Mouse (Mus musculus): Measurements from ENCODE around the gene Nacc1. TPM values are rescaled to one million over a fixed set of nuclear protein-coding genes. Genes with fewer than 3 reads are reported as not detected.

Nacc1 gene
- polyA plus RNA-seq, 1 experiment from 2014 or later = 15.8 TPM

GRCm38 (mm10) chr8:84712759-84713120 is 25.1 kb upstream of the Nacc1 start:
- Histone ChIP-seq H3K4me1 (peaks cover 55% of the 10 kb centered on the region), H3K9ac (no peak overlapping the region), H3K27me3 (replicated peaks) (peaks cover 15% of the 10 kb centered on the region), H3K9me3 (no peaks in the 10 kb centered on the region), H3K4me2 (peak overlapping the region; percentile 38; the same call in 1 of the 2 replicates), H3K4me3 (replicated peaks) (no peak overlapping the region), H3K36me3 (peaks cover 7% of the 10 kb centered on the region), H3K27ac (peak overlapping the region; percentile 91)
- ATAC-seq (ENCODE audit: insufficient read depth, low FRiP score, low read depth) = 0 out of 2 replicates have a peak, but pooled peaks have one; percentile 19
- WGBS = 20% methylated on average over 3 of the region's 3 CpGs

- Histone ChIP-seq H3K27me3 (replicated peaks) (peaks cover 19% of the 10 kb centered on the region), H3K27ac (peak overlapping the region; percentile 91), H3K36me3 (peaks cover 10% of the 10 kb centered on the region), H3K4me3 (replicated peaks) (no peak overlapping the region), H3K4me2 (peak overlapping the region; percentile 38), H3K9me3 (no peaks in the 10 kb centered on the region), H3K4me1 (peaks cover 61% of the 10 kb centered on the region), H3K9ac (no peak overlapping the region)
- ATAC-seq (ENCODE audit: insufficient read depth, low FRiP score, low read depth) = peak; percentile 58
- 18% methylated on average over 11 of the region's 11 CpGs for WGBS
These were observed 24.5 kb upstream of the Nacc1 start for GRCm38 (mm10) chr8:84711933-84712758.

- no peaks in the 10 kb centered on the region for H3K9me3 ChIP-seq
- peaks cover 69% of the 10 kb centered on the region for H3K4me1 ChIP-seq
- no peak overlapping the region for H3K4me3 ChIP-seq (replicated peaks)
- no peak overlapping the region for H3K9ac ChIP-seq
- 53% methylated on average over 3 of the region's 3 CpGs for WGBS
- H3K27ac ChIP-seq = peak overlapping the region; percentile 91
- no peak for ATAC-seq (ENCODE audit: insufficient read depth, low FRiP score, low read depth)
- H3K4me2 ChIP-seq = no peak overlapping the region
- peaks cover 10% of the 10 kb centered on the region for H3K36me3 ChIP-seq
- H3K27me3 ChIP-seq (replicated peaks) = peaks cover 25% of the 10 kb centered on the region
These were observed 23.6 kb upstream of the Nacc1 start for GRCm38 (mm10) chr8:84711312-84711711.

GRCm38 (mm10) chr8:84709931-84710330 is 22.3 kb upstream of the Nacc1 start:
- no peak overlapping the region for H3K9ac ChIP-seq

GRCm38 (mm10) chr8:84708774-84709475 is 21.3 kb upstream of the Nacc1 start:
- H3K4me1 ChIP-seq = peaks cover 78% of the 10 kb centered on the region
- H3K9ac ChIP-seq = no peak overlapping the region
- peak; percentile 42; the same call in 1 of the 2 replicates for ATAC-seq (ENCODE audit: insufficient read depth, low FRiP score, low read depth)
- H3K27ac ChIP-seq = peak overlapping the region; percentile 2; the same call in 1 of the 2 replicates
- WGBS = 23% methylated on average over 12 of the region's 12 CpGs
- no peak overlapping the region for H3K4me3 ChIP-seq (replicated peaks)
- H3K4me2 ChIP-seq = no peak overlapping the region
- peaks cover 32% of the 10 kb centered on the region for H3K27me3 ChIP-seq (replicated peaks)
- H3K9me3 ChIP-seq = no peaks in the 10 kb centered on the region
- 0 out of 2 replicates have a peak, but pooled peaks cover 3% of the 10 kb centered on the region for H3K36me3 ChIP-seq

More at GRCm38 (mm10) chr8:84709931-84710330, 22.3 kb upstream of the Nacc1 start:
- Histone ChIP-seq H3K4me1 (peaks cover 73% of the 10 kb centered on the region), H3K36me3 (0 out of 2 replicates have a peak, but pooled peaks cover 3% of the 10 kb centered on the region), H3K4me2 (no peak overlapping the region), H3K27ac (no peak overlapping the region), H3K27me3 (replicated peaks) (peaks cover 22% of the 10 kb centered on the region), H3K9me3 (no peaks in the 10 kb centered on the region), H3K4me3 (replicated peaks) (no peak overlapping the region)
- ATAC-seq (ENCODE audit: insufficient read depth, low FRiP score, low read depth) = no peak
- 95% methylated on average over 1 of the region's 1 CpGs for WGBS

GRCm38 (mm10) chr8:84708071-84708541 is 20.4 kb upstream of the Nacc1 start:
- Histone ChIP-seq H3K4me2 (peak overlapping the region; percentile 48), H3K9ac (no peak overlapping the region), H3K36me3 (0 out of 2 replicates have a peak, but pooled peaks cover 3% of the 10 kb centered on the region), H3K4me3 (replicated peaks) (peak overlapping the region; percentile 37; the same call in 1 of the 2 replicates), H3K27me3 (replicated peaks) (peaks cover 37% of the 10 kb centered on the region), H3K9me3 (no peaks in the 10 kb centered on the region), H3K4me1 (peaks cover 75% of the 10 kb centered on the region), H3K27ac (peak overlapping the region; percentile 84; the same call in 1 of the 2 replicates)
- WGBS = 27% methylated on average over 15 of the region's 15 CpGs
- ATAC-seq (ENCODE audit: insufficient read depth, low FRiP score, low read depth) = peak; percentile 5; the same call in 1 of the 2 replicates

- Histone ChIP-seq H3K9me3 (no peaks in the 10 kb centered on the region), H3K27ac (peak overlapping the region; percentile 84), H3K9ac (no peak overlapping the region), H3K27me3 (replicated peaks) (peaks cover 42% of the 10 kb centered on the region), H3K4me1 (peaks cover 69% of the 10 kb centered on the region), H3K36me3 (0 out of 2 replicates have a peak, but pooled peaks cover 3% of the 10 kb centered on the region), H3K4me2 (peak overlapping the region; percentile 48), H3K4me3 (replicated peaks) (peak overlapping the region; percentile 37)
- ATAC-seq (ENCODE audit: insufficient read depth, low FRiP score, low read depth) = peak; percentile 59
- WGBS = 30% methylated on average over 22 of the region's 22 CpGs
These were observed 19.7 kb upstream of the Nacc1 start for GRCm38 (mm10) chr8:84707267-84707883.

GRCm38 (mm10) chr8:84706610-84707266 is 19.1 kb upstream of the Nacc1 start:
- Histone ChIP-seq H3K4me1 (peaks cover 63% of the 10 kb centered on the region), H3K9ac (no peak overlapping the region), H3K27me3 (replicated peaks) (peaks cover 48% of the 10 kb centered on the region), H3K9me3 (no peaks in the 10 kb centered on the region), H3K4me2 (peak overlapping the region; percentile 48), H3K36me3 (0 out of 2 replicates have a peak, but pooled peaks cover 3% of the 10 kb centered on the region), H3K4me3 (replicated peaks) (peak overlapping the region; percentile 37), H3K27ac (peak overlapping the region; percentile 84)
- WGBS = 17% methylated on average over 45 of the region's 45 CpGs
- 0 out of 2 replicates have a peak, but pooled peaks have one; percentile 3 for ATAC-seq (ENCODE audit: insufficient read depth, low FRiP score, low read depth)

GRCm38 (mm10) chr8:84705960-84706359 is 18.3 kb upstream of the Nacc1 start:
- H3K27ac ChIP-seq = peak overlapping the region; percentile 13; the same call in 1 of the 2 replicates
- peaks cover 50% of the 10 kb centered on the region for H3K27me3 ChIP-seq (replicated peaks)
- no peak for ATAC-seq (ENCODE audit: insufficient read depth, low FRiP score, low read depth)
- peak overlapping the region; percentile 54 for H3K4me2 ChIP-seq
- 23% methylated on average over 12 of the region's 12 CpGs for WGBS
- peak overlapping the region; percentile 37 for H3K4me3 ChIP-seq (replicated peaks)
- 0 out of 2 replicates have a peak, but pooled peaks cover 3% of the 10 kb centered on the region for H3K36me3 ChIP-seq
- no peaks in the 10 kb centered on the region for H3K9me3 ChIP-seq
- H3K9ac ChIP-seq = no peak overlapping the region
- H3K4me1 ChIP-seq = peaks cover 61% of the 10 kb centered on the region

- H3K27me3 ChIP-seq (replicated peaks) = peaks cover 50% of the 10 kb centered on the region
- peak overlapping the region; percentile 31 for H3K4me3 ChIP-seq (replicated peaks)
- no peak for ATAC-seq (ENCODE audit: insufficient read depth, low FRiP score, low read depth)
- 0 out of 2 replicates have a peak, but pooled peaks cover 3% of the 10 kb centered on the region for H3K36me3 ChIP-seq
- H3K4me1 ChIP-seq = peaks cover 61% of the 10 kb centered on the region
- H3K27ac ChIP-seq = peak overlapping the region; percentile 65
- no peaks in the 10 kb centered on the region for H3K9me3 ChIP-seq
- 12% methylated on average over 57 of the region's 61 CpGs for WGBS
- no peak overlapping the region; the same call in 1 of the 2 replicates for H3K9ac ChIP-seq
- peak overlapping the region; percentile 54 for H3K4me2 ChIP-seq
These were observed 17.5 kb upstream of the Nacc1 start for GRCm38 (mm10) chr8:84704867-84705831.

All from stomach, embryonic 15.5 days (tissue).